Mouse (Mus musculus) bone marrow macrophage, adult 2 months (primary cell): Measurements from ENCODE around the gene Mybphl.

ENCODE experiments used
- CTCF ChIP-seq: IDR thresholded peaks from 2 replicates; pipeline ENCODE4 v1.5.1; 2012; ENCODE audit warnings: low read depth, mild to moderate bottlenecking, low read length, moderate library complexity
- POLR2A ChIP-seq: IDR thresholded peaks from 2 replicates; pipeline ENCODE4 v1.6.1; 2012; ENCODE audit warnings: mild to moderate bottlenecking, low read depth, low read length, borderline replicate concordance

DNA sequence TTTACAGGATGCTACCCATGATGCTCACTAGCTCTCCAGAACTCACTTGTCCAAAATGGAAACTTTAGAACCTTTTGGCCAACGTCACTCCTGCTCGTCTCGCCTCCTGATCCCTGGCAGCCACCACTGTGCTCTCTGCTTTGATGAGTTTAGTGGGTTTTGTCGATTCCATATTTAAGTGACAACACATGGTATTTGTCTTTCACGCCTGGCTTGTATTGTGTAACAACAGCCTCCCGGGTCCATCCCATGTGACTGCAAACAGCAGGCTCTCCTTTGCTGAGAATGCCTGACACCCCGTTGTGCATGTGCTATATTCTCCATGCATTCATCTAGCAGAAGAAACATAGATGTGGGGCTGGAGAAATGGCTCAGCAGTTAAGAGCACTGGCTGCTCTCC is 22.5 kb upstream of the Mybphl start:
- TF ChIP-seq CTCF = no peak
- no peak for TF ChIP-seq POLR2A
